Mouse (Mus musculus) megakaryocyte progenitor cell, adult 5-6 weeks (primary cell): Measurements from ENCODE around the gene Gfm2. TPM values are rescaled to one million over a fixed set of nuclear protein-coding genes. Genes with fewer than 3 reads are reported as not detected.
A peak's percentile ranks its signal among the peaks of the same experiment; 100 is the strongest.

Source experiments
- ATAC-seq: replicated peaks from 2 replicates; pipeline ENCODE4 v1.8.0; 2016; ENCODE audit warnings: mild to moderate bottlenecking, moderate TSS enrichment, inconsistent platforms; ENCODE audit not compliant: poor library complexity
- total RNA-seq, 2 experiments: library from RNA; stranded (forward) in 1 of 2; stranded (reverse) in 1 of 2; fragments of 157-497, 149-512 nt in 1 of 2; fragments of 200-1000 nt in 1 of 2; gene quantifications; 2 replicates each; pipeline versions ENCODE4 v1.2.3 to v1.2.4; 2015 to 2017

The Gfm2 gene
- total RNA-seq, 2 experiments from 2014 or later = 15.9 to 20.9 TPM

DNA sequence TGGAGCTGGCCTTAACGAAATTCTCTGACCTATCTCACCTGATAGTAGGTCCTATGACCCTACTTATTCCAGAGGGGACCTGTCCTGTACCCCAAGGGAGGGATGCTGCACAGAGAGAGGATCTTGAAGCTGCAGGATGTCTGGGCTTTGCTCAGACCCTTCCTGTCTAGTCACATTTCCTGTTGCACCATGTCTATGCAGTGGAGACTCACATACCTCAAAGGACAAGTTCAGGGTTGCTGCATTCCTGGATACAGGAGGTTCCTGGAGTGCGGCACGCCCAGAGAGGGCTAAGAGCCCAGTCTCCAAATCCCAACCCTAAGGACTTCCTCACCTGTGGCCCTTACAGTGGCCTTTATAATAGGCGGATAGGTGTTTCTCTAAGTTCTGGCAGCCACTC lies 48.6 kb downstream of the Gfm2 start:
- peak; percentile 15; the same call in 1 of the 2 replicates for ATAC-seq

DNA sequence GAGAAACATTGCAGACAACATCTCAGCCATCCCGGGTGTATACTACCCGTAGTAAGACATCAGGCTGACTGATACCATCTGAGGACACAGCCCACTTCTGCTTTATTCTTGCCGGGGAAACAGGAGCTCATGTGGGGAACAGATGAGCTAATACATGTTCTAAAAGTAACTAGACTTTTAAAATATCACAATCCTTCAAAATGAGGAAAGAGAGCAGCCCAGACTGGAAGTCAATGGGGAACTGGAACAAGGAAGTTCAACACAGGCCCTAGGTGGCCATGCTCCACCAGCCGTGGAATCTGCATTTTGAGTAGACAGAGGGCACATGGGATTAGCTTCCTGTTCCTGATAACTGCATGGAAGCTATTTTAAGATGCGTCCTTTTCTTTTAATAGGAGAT lies 50.0 kb downstream of the Gfm2 start:
- peak; percentile 85 for ATAC-seq

DNA sequence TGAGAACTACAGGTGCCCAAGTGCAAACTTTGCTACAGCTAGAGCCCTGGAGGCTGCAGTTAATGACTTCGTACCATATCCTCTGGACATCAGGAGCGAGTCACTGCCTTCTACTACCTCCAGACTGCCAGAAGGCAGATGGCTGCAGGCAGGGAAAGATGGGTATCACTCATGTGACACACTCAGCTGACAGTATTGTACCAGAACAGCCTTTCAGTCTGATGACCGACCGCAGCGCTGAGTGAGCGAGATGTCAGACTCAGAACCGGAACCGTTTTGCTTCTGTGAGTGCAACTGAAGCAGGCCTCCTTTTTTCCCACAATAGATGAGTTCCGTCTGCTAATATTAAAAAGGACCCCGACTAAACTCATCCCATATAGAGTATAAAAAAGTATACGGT lies 54.9 kb downstream of the Gfm2 start:
- ATAC-seq = no peak

DNA sequence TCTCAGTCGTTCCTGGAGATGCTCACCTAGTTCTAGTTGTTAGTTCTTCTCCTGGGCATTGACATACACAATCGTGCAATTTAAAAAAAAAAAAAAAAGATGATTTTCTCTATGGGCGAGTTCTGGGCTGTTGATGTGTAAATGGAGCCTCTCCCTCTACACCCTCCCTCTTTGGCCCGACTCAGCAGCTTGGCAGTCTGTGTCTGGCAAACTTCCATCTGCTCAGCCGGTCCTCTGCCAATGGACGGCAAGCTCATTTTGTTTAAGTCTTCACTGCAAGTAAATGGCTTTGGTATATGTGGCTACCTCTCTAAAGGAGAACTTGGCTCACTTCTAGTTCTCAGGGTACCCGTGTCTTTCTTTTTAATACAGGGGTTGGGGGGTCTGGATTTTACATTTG lies 55.7 kb downstream of the Gfm2 start:
- ATAC-seq = no peak

DNA sequence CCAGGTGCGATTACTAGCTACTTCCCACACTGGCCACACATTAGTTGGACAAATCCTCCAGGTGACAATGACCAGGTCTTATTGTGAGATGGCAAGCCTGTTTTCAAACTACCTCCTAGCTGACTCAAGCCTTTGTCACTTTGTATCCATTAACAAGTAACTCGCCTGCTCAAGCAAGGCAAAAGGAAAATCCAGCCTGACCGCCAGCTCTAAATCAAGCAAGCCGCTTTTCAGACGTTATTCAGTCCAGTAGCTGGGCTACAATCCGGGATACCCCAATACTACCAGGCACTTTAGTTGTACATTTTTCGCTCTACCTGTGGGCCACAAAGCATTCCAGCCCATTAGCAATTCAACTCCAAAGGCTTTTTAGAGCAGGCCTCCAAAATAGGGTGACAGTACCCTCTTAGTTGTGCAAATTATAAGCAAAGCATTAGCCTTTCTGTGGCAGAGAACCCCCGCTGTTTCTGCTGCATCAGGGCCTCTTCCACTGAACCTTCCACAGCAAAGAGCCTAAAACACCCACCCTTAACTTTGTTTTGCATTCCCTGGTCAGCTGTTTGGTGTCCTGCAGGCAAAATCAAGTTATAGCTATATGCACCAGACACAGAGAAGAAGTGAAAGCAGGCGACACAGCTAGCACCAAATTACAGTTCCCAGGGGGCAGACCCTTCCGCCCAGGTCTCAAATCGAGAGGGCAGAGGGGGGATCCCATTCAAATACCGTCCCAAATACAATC lies 58.6 kb downstream of the Gfm2 start:
- ATAC-seq = no peak

DNA sequence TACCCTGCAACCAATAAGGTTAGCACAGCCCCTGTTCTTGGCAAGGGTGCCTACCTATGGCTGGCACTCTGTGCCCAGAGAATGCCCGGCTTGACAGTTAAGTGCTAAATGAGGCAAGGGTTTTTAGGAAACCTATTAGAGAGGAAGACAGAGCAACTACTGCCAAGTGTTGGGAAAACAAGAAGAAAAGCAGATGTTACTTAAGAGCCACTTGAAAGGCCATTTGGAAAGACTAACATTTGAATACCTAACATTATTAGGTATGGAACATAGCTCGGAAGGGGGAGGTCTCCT lies 59.1 kb downstream of the Gfm2 start:
- no peak for ATAC-seq

DNA sequence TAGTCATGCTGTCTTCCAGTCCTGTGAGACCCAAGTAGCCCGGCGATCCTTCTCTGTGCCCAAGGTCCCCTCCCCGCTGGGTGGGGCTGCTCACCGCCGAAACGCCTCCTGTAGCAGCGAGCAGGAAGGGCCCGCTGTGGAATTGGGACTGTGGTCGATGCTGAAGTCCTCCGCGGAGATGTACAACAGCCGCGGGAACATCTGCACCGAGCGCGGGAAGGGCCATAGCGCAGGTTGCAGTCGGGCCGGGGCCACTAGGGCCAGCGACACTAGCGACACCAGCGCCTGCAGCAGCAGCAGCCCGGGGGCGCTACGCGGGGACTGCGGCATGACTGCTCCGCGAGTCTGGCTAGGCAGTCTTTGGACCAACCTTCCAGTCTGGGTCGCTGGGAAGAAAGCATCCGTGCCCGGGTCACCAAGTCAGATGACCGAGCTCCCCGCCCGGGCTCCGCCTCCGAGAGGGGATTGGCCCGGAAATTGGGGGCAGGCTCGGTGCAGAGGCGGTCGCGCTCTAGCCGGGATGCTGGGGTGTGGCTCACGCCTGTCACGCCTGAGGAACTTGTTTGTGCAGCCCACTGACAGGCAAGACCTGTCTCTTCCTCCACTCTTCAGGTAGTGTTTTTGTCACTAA lies 60.3 kb downstream of the Gfm2 start, which contains the start of gene Hexb:
Gene Hexb, minus strand, starts transcription at position 426 of the 631 bp plus-strand sequence.
- peak; percentile 97 for ATAC-seq

DNA sequence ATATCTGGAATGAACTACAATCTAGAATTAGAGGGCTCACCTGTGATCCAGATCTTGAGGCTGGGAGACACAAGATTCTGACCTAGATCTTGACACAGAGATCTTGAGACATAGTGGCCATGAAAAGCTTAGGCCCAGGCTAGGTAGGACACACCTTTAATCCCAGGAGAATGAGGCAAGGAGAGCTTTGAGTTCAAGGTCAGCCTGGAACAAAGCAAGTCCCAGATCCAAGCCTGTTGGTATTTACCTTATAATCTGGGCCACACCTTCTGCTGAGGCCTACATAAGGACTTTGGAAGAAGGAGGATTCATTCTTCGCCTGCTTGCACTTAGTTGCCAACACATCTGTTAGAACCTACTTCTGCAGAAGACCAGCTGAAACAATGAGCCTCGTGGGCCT lies 61.4 kb downstream of the Gfm2 start:
- no peak for ATAC-seq

DNA sequence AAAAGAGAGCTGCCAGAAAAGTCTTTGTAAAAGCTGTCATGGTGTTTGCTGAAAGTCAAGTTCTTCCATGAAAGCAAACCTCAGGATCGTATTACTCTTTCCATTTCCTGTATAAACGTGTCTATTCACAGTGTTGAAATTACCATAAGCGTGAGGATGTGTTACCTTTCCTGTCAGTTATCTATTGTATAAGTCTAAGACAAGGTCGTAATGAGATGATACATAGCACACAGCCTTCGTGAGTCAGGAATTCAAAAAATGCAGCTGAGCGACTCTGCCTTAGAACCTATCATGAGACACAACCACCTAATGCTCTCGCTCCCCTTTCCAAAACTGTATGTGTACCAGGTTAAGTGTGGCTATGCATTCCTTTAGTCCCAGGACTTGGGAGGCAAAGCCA lies 63.3 kb downstream of the Gfm2 start:
- no peak for ATAC-seq

DNA sequence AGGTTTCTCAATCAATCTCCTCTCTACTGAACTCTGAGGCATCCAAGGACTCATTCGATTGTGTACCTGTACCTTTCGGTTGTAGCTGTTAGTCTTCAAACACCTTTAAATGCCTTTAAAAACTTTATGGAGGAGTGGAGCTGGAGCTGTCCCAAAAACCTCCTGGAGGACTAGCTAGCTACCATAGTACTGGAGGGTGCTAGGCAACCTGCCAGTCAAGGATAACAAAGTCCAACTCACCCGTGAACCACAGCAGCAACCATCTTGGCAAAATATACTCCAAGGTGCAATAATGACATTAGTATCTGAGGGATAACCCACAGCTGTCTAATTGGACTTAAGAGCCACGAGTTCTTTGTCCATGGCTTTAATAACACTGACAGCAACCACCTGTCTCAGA lies 64.2 kb downstream of the Gfm2 start:
- no peak for ATAC-seq

DNA sequence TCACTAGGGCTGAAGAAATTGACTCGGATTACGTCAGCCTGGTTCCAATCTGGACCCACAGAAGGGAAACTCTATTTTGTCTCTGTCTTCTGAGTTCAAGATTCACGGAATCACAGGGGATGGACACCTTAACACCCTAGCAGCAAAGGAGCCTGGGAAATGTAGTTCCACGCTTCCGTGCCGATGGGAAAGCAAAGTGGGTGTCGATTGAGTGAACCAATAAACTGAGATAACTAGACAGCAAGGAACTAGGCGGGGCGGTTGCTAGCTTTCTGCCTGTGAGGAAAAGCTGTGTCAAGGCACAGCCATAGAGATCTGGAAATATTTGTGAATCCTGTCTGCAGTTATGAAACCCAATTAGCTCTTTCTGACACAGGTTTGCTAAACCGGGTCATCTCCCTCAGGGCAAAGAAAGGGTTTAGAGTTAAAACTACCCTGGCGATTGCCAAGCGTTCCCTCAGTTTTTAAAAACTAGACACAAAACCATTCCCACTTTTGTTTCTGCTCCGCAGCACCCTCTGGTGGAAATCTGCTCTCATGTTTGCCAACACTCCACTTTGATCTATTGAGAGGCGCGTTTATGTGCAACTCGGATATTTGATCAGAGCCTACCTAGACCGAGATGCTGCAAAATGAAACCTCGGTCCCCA lies 67.4 kb downstream of the Gfm2 start:
- peak; percentile 88 for ATAC-seq

DNA sequence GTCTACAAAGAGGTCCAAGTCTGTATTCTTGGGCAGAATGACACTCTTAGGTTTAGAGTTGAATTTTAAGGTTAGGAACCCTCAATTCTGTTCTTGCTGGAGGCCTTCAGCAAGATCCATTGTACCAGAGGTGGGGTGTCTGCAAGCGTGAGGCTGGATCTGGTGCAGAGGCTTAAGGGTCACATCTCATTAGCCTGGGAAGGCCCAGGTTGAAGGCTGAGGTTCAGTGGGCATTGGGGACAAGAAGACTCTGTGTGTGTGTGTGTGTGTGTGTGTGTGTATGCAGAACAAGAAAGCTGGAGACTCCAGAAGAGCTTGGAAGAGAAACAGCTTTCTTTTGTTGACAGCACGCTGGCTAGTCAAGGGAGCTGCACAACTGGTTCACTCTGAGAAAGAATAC lies 68.3 kb downstream of the Gfm2 start:
- no peak for ATAC-seq

DNA sequence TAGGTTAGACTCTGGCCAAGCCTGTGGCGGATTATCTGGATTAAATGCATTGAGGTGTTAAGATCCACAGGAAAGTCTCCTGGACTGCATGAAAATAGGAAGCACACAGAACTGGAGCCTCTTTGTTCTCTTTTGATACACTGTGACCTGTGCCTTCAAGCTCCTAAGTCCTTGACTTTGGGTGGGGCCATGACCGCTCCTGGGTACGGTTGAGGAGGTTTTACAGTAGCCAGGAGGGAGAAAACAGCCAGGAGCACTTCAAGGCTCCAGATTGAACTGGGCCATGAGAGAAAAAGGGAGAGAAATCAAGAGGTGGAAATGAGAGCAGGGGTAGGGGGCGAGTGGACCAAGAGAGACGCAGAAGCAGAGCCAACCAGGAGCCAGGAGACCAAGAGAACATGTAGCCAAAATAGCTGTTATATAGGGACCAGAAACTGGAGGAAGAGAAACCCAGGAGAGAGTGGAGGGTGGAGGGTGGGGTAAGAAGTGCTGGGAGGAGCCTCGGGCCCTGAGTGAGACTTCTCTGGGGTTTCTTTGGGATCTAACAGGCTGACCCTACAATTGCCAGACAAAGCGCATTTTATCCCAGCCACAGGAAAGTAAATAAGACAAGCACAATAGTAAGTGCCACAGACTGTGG lies 69.9 kb downstream of the Gfm2 start:
- 0 out of 2 replicates have a peak, but pooled peaks have one; percentile 10 for ATAC-seq

DNA sequence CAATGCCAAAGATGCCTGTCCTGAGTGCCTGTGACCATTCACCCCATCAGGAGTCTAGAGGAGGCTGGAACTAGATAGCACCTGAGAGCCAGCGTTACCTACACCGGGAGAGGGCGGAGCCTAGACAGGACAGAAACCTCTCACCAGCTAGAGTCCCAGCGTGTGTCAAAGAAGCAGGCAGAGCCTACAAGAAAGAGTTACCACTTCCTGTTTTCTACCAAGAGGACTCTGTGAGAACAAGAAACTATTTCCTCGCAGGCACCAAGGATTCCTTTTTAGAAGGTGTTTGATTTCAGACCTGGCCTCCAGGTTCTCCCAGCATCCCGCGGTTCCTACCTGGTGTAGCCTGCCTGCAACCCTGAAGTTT lies 70.4 kb downstream of the Gfm2 start:
- ATAC-seq = peak; percentile 62

DNA sequence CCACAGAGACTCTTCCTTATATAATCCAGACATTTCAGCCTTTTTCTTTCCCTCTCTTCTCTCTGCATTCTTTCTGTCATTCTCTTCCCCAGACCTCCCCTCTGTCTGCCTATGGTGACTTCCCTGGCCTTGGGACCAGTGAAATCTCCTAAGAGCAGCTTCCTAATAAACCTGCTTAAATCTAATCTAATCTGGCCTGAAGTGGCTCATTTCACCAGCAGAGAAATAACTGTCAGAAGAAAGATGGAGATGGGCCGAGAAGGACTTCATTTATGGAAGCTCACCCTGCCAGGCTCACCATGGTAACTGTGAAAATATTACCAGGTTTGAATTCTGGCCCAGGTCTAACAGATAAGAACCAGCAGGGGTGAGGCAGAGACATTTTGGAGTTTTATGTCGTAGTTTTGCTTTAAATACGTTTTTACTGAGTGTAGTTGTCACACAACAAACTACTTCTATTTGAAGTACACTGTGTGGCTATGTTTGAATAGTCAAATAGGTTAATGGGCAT lies 70.8 kb downstream of the Gfm2 start:
- no peak for ATAC-seq

DNA sequence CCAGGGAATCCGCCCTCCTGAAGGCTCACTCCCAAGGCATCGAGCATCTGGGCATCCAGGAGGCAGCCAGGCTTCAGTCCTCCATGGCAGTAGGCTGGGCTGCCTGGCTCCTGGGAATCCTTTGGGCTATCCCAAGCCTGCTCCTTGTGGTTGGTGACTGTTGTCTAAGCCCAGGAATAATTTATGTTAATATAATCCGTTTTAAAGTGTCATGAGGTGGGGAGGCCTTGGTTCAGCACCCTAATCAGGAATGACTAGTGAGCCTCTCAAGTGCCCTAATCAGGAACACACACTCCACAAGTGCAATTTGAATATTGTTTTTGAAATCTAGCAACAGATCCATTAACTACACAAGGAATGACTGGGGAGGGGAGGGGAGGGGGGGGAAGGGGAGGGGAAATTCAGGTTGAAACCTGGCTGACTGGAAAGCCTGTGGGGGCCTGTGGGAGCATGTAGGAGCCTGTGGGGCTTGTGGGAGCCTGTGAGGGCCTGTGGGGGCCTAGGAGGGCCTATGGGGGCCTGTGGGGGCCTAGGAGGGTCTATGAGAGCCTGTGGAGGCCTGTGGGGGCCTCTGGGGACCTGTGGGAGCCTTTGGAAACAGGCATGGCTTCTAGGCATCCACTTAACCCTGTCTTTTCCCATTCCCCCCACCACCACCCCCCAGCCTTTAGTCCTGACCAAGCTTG lies 77.0 kb downstream of the Gfm2 start:
- no peak for ATAC-seq

DNA sequence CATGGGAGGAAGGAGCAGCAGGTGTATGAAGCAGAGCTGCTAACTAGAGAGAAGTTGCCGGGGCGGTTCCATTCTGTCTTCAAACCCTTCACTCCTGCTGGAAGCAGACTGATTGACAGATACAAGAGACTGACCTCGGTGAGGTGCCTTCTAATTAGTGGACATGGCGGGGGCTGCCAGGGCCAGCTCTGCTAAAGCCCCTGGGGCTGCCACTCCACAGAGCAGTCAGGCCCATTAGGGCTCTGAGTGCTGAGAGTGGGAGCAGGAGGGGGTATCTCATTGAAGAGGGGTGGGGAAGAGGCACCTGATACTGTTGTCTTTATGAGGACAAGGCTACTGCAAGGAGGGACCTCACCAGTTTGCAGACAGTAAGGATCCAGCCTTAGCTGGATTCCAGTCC lies 77.8 kb downstream of the Gfm2 start:
- ATAC-seq = no peak

DNA sequence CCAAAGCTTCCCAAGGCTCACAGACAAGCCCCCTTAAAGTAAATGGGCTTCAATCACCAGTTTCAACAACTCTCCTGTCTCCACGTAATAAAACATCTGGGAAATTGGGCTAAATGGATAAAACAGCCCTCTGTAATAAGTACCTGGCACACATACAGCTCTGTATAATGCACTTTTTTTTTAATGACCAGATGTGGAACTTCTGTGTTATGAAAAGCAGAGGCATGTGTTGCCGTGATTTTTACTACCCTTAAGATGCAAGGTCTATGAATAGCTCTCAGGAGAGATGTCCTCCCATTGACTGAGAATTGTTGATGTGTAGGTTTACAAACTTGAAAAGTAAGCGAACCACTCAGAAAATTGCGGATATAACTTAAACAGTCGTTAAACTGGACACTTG lies 78.5 kb downstream of the Gfm2 start:
- no peak for ATAC-seq

DNA sequence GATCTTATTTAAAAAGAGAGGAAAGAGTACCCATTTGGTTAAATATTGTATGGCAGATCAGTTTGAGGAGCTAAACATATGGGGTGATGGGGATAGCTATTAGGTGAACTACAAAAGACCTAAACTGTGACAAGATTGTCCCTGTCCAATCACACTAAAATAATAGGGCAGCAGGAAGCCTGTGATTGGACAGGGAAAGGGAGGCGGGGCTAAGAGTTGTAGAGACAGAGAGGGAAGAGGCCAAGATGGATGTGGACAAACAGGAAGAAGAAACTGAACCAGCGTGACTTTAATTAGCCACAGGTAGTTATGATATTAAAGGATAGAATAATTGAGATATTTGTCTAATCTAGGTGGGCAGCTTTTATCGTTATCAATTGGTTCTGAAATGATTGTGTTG lies 82.3 kb downstream of the Gfm2 start:
- ATAC-seq = no peak

DNA sequence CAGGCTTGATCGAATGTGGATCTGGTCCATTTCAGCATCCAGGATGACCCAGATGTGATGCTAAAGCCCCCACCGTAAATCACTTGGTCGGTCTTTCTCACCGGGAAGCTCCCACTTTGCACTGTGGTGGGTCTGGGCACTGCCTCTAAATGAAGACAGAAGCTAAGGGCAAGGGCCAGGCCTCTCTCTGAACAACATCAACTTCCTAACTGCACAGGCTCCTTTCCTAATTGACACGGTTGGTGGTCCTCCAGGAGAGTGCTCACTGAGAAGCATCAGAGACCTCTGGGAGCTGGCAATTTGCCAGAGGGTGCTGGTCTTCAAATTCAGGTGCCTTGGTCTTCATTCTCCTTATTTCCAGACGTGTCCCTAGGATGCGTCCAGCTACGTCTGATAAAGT lies 86.1 kb downstream of the Gfm2 start:
- ATAC-seq = no peak

DNA sequence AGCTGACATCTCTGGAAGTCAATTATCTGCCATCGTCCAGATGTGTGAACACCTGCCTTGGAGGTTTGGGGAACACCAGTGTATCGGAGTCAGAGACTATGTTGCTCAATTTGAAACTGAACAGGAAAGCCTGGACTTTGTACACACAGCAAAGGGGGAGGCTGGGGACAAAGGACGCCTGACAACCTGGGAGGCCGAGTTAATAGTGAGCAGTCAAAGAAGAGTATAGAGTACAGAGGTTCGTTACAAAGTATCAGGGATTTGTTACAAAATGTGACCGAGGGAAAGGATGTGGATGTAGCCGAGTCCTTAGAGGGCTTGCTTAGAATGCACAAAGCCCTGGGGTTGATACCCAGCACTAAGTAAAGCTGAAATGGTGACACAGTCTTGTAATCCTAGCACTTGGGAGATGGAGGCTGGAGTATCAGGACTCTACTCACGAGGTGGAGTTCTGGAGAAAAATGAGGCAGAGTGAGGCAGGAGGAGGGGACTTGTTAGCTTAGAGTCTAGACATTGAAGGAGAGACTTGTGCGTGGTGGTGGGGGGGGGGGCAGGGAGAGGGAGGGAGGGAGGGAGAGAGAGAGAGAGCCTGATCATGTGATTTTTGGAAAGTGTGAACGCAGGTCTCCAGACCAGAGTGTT lies 86.7 kb downstream of the Gfm2 start:
- no peak for ATAC-seq
